ENCODE assay signal across 7 mouse cellular contexts in the genomic region with DNA sequence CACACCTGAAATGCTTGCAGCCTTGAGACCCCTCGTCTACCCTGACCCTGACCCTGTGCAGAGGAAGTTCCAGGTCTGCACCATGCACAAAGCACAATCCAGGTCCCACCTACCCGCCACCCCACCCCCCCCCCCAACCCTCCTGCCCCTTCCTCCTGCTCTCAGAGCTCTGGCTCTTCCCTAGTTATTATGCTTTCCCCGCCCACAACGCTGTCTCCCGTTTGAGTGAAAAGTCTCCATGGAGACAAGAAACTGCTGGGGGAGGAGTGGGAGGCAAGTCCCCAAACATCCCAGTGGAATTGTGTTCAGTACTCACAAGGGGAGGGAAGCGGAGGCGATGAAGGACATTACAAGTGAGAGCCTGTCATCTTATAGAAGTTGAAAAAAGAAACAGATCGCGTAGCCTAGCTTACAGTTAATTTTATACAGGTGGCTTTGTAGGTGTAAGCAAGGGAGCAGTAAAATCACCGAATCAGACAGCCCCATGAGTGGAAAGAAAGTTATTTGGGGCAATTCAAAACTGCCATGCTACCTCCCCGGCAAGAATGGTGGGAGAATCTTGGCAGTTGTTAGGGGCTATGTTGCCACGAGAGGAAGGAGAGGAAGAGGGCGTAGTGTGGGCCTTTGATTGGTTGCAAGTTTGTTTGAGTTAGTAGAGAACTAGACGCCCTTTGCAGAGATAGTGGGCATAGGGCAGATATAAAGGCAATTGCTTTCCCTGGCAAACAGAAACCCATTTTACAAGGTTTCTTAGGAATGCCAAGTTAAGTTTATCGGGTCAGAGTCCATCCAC. TPM values are rescaled to one million over a fixed set of nuclear protein-coding genes. Genes with fewer than 3 reads are reported as not detected.
A peak's percentile ranks its signal among the peaks of the same experiment; 100 is the strongest.
DNase-seq lines count a peak whose midpoint lies in the region; ATAC-seq lines count a peak whose summit lies in the region.

No protein-coding gene starts in this region.

- no peak overlapping the region for H3K4me3 ChIP-seq in embryonic facial prominence, embryonic 13.5 days
- peak overlapping the region; percentile 14 for H3K4me3 ChIP-seq in hindbrain, embryonic 16.5 days (ENCODE audit: low read length)
- no peak overlapping the region for H3K4me3 ChIP-seq in limb, embryonic 11.5 days (ENCODE audit: low read depth, low read length)

- H3K27ac ChIP-seq in embryonic facial prominence, embryonic 13.5 days = no peak overlapping the region
- H3K27ac ChIP-seq in hindbrain, embryonic 16.5 days (ENCODE audit: low read depth, low read length) = no peak overlapping the region
- H3K27ac ChIP-seq in limb, embryonic 11.5 days (replicated peaks; ENCODE audit: low read depth, low read length) = no peak overlapping the region

- 0 out of 2 replicates have a peak, but pooled peaks cover 6% of the 10 kb centered on the region for H3K4me1 ChIP-seq in embryonic facial prominence, embryonic 13.5 days
- H3K4me1 ChIP-seq in hindbrain, embryonic 16.5 days (ENCODE audit: control insufficient read depth, insufficient read depth, low read depth, low read length) = no peaks in the 10 kb centered on the region
- H3K4me1 ChIP-seq in limb, embryonic 11.5 days (ENCODE audit: control insufficient read depth, insufficient read depth, low read length) = no peaks in the 10 kb centered on the region

- no peaks in the 10 kb centered on the region for H3K36me3 ChIP-seq in embryonic facial prominence, embryonic 13.5 days
- no peaks in the 10 kb centered on the region for H3K36me3 ChIP-seq in hindbrain, embryonic 16.5 days (ENCODE audit: control insufficient read depth, insufficient read depth, low read length)
- H3K36me3 ChIP-seq in limb, embryonic 11.5 days (ENCODE audit: control insufficient read depth, insufficient read depth, low read length) = no peaks in the 10 kb centered on the region

- no peak overlapping the region for H3K9ac ChIP-seq in embryonic facial prominence, embryonic 13.5 days
- H3K9ac ChIP-seq in hindbrain, embryonic 16.5 days (ENCODE audit: low read depth, low read length) = no peak overlapping the region
- H3K9ac ChIP-seq in limb, embryonic 11.5 days (ENCODE audit: low read length) = no peak overlapping the region

- WGBS in embryonic facial prominence, embryonic 13.5 days = 26% methylated on average over 15 of the region's 15 CpGs
- 21% methylated on average over 15 of the region's 15 CpGs for WGBS in hindbrain, embryonic 16.5 days
- whole genome bisulfite sequencing in limb, embryonic 11.5 days = 34% methylated on average over 15 of the region's 15 CpGs

- ATAC-seq in embryonic facial prominence, embryonic 13.5 days (ENCODE audit: insufficient number of reproducible peaks, insufficient read depth, low FRiP score, low TSS enrichment, low read depth) = peak; percentile 56; the same call in 1 of the 2 replicates
- peak; percentile 60; the same call in 1 of the 2 replicates for ATAC-seq in hindbrain, embryonic 16.5 days
- peak; percentile 22; the same call in 1 of the 2 replicates for ATAC-seq in limb, embryonic 11.5 days (ENCODE audit: insufficient number of reproducible peaks, low FRiP score, low TSS enrichment, low read depth)

- peak; percentile 71 for DNase-seq in embryo, embryonic 10 days (ENCODE audit: low spot score)
- no peak for DNase-seq in limb, embryonic 11.5 days (ENCODE audit: low spot score)
- peak; percentile 62 to 88 for DNase-seq in right cerebral cortex, postnatal 36 days (ENCODE audit: low spot score in 2 of 2)
- DNase-seq in gastrocnemius, postnatal 10 days = no peak
- DNase-seq in adrenal gland, postnatal 4 days (ENCODE audit: low spot score in 2 of 2) = no peak

- H3K4me2 ChIP-seq in embryonic facial prominence, embryonic 13.5 days = peak overlapping the region; percentile 31
- H3K4me2 ChIP-seq in hindbrain, embryonic 16.5 days (ENCODE audit: low read length) = peak overlapping the region; percentile 44
- H3K4me2 ChIP-seq in limb, embryonic 11.5 days (ENCODE audit: low read depth, severe bottlenecking) = peak overlapping the region; percentile 33

- 0 out of 2 replicates have a peak, but pooled peaks cover 4% of the 10 kb centered on the region for H3K27me3 ChIP-seq in embryonic facial prominence, embryonic 13.5 days
- H3K27me3 ChIP-seq in hindbrain, embryonic 16.5 days (replicated peaks; ENCODE audit: control insufficient read depth, insufficient read depth, low read length) = no peaks in the 10 kb centered on the region
- H3K27me3 ChIP-seq in limb, embryonic 11.5 days (ENCODE audit: control insufficient read depth, insufficient read depth, low read length) = no peaks in the 10 kb centered on the region

- no peaks in the 10 kb centered on the region for H3K9me3 ChIP-seq in embryonic facial prominence, embryonic 13.5 days
- H3K9me3 ChIP-seq in hindbrain, embryonic 16.5 days (ENCODE audit: control insufficient read depth, low read length) = no peaks in the 10 kb centered on the region
- no peaks in the 10 kb centered on the region for H3K9me3 ChIP-seq in limb, embryonic 11.5 days (ENCODE audit: control insufficient read depth, low read length)

RNA-seq across cellular contexts. Expression of a gene that starts 32.7 kb away (rescaled TPM):
- polyA plus RNA-seq in embryonic facial prominence, embryonic 13.5 days (2015; fragmentation: Nextera tagmentation; extraction: Ambion mirVana) = 0.13 and 0.19 TPM in 2 replicates
- polyA plus RNA-seq in hindbrain, embryonic 16.5 days (2015; fragmentation: Nextera tagmentation; extraction: Ambion mirVana) = 0.06 and 0.12 TPM in 2 replicates
- 0.07 and 0.17 TPM in 2 replicates for polyA plus RNA-seq in limb, embryonic 11.5 days (2014; fragmentation: Nextera tagmentation; extraction: Ambion mirVana)
- under 1 TPM; 0.54 to 0.65 TPM for total RNA-seq in gastrocnemius, postnatal 10 days (2021)
- total RNA-seq in adrenal gland, postnatal 4 days (2021) = under 1 TPM; 0.14 to 0.20 TPM

Comparison
In these comparisons a context has a peak if more than half of its experiments do, and no peak if none do; other contexts are left out.
1. DNase-seq: peak in embryo, embryonic 10 days (single experiment) and right cerebral cortex, postnatal 36 days (2 of 2); none in limb, embryonic 11.5 days (single experiment), gastrocnemius, postnatal 10 days (single experiment) and adrenal gland, postnatal 4 days (0 of 2).
2. Peak in every context shown above with its lines, with median percentiles within 50 percentile points of each other: ATAC-seq and H3K4me2 ChIP-seq.